Mouse (Mus musculus) heart, embryonic 15.5 days (tissue): Measurements from ENCODE around the gene Gm20708. TPM values are rescaled to one million over a fixed set of nuclear protein-coding genes. Genes with fewer than 3 reads are reported as not detected.

Experiments used
- ATAC-seq: fragments of 200-750 bp; cut with Nextera tagmentation; replicated peaks from 2 replicates; pipeline ENCODE4 v1.8.0; 2017; ENCODE audit warnings: low read depth, moderate TSS enrichment; ENCODE audit not compliant: insufficient number of reproducible peaks, insufficient read depth, low FRiP score
- H3K27ac ChIP-seq: fragments of 300-500 bp; sonication (generic); 2 replicates; pipeline ENCODE4 v1.5.1; 2015; ENCODE audit warnings: mild to moderate bottlenecking, inconsistent platforms
- H3K27me3 ChIP-seq: fragments of 300-500 bp; sonication (generic); 2 replicates; pipeline ENCODE4 v1.6.1; 2015; ENCODE audit warnings: inconsistent platforms
- H3K36me3 ChIP-seq: fragments of 300-500 bp; sonication (generic); 2 replicates; pipeline ENCODE4 v1.6.1; 2015; ENCODE audit warnings: mild to moderate bottlenecking, inconsistent platforms
- H3K4me1 ChIP-seq: fragments of 300-500 bp; sonication (generic); replicated peaks from 2 replicates; pipeline ENCODE4 v1.6.1; 2015; ENCODE audit warnings: inconsistent platforms
- H3K4me2 ChIP-seq: fragments of 300-500 bp; sonication (generic); 2 replicates; pipeline ENCODE4 v1.6.1; 2015; ENCODE audit warnings: inconsistent platforms, mild to moderate bottlenecking, moderate library complexity
- H3K4me3 ChIP-seq: fragments of 300-500 bp; sonication (generic); 2 replicates; pipeline ENCODE4 v1.5.1; 2015; ENCODE audit warnings: mild to moderate bottlenecking, inconsistent platforms
- H3K9ac ChIP-seq: fragments of 300-500 bp; sonication (generic); 2 replicates; pipeline ENCODE4 v1.6.1; 2015; ENCODE audit warnings: mild to moderate bottlenecking, inconsistent platforms
- H3K9me3 ChIP-seq: fragments of 300-500 bp; sonication (generic); replicated peaks from 2 replicates; pipeline ENCODE4 v1.6.1; 2016; ENCODE audit warnings: inconsistent platforms
- WGBS: fragments of 180-500 bp; shearing (Covaris S2); methylation state at CpG from one replicate; pipeline ENCODE4 v1.1.7; 2015; ENCODE audit warnings: mixed read lengths; 5-methylcytosine and 5-hydroxymethylcytosine counted together
- polyA plus RNA-seq: library from polyadenylated mRNA; unstranded; fragments of >200 nt; fragmentation: Nextera tagmentation; extraction: Ambion mirVana; gene quantifications from 2 replicates; pipeline ENCODE4 v1.2.1, GENCODE M21; 2015

Gene Gm20708
- polyA plus RNA-seq, result 0.97 and 1.5 TPM in 2 replicates

- Histone ChIP-seq H3K36me3 (peaks cover 25% of the 10 kb centered on the region), H3K27me3 (no peaks in the 10 kb centered on the region), H3K9me3 (no peaks in the 10 kb centered on the region), H3K9ac (peak within 1 kb of the TSS; percentile 79), H3K27ac (peak within 1 kb of the TSS; percentile 81), H3K4me3 (peak within 1 kb of the TSS; percentile 72), H3K4me1 (peaks cover 33% of the 10 kb centered on the region), H3K4me2 (peak within 1 kb of the TSS; percentile 98)
- ATAC-seq, result peak; percentile 81
- 0% methylated on average over 75 of the region's 75 CpGs for WGBS
Observed at GRCm38 (mm10) chr11:117809407-117810311, at the start of gene Gm20708, which contains the start of gene Syngr2. Gene Gm20708, plus strand, starts transcription at chr11:117809668. Gene Syngr2, plus strand, starts transcription at chr11:117809668.

- Histone ChIP-seq H3K4me3 (no peak overlapping the region), H3K27ac (no peak overlapping the region), H3K27me3 (no peaks in the 10 kb centered on the region), H3K4me1 (no peaks in the 10 kb centered on the region), H3K36me3 (peaks cover 80% of the 10 kb centered on the region), H3K9me3 (no peaks in the 10 kb centered on the region), H3K9ac (no peak overlapping the region), H3K4me2 (no peak overlapping the region)
- WGBS, result 83% methylated on average over 26 of the region's 26 CpGs
- ATAC-seq, result no peak; the same call in 1 of the 2 replicates
Observed at GRCm38 (mm10) chr11:117760374-117761119, 48.9 kb upstream of the Gm20708 start.

GRCm38 (mm10) chr11:117761801-117762200 is 47.7 kb upstream of the Gm20708 start:
- Histone ChIP-seq H3K9me3 (no peaks in the 10 kb centered on the region), H3K4me3 (no peak overlapping the region), H3K27ac (no peak overlapping the region; the same call in 1 of the 2 replicates), H3K36me3 (peaks cover 79% of the 10 kb centered on the region), H3K27me3 (no peaks in the 10 kb centered on the region), H3K4me1 (peaks cover 7% of the 10 kb centered on the region; the same call in 1 of the 2 replicates), H3K9ac (no peak overlapping the region), H3K4me2 (no peak overlapping the region)
- WGBS, result 90% methylated on average over 13 of the region's 13 CpGs
- no peak for ATAC-seq

GRCm38 (mm10) chr11:117762246-117762645 is 47.2 kb upstream of the Gm20708 start:
- WGBS, result 52% methylated on average over 12 of the region's 12 CpGs
- H3K27me3 ChIP-seq, result no peaks in the 10 kb centered on the region
- peaks cover 7% of the 10 kb centered on the region; the same call in 1 of the 2 replicates for H3K4me1 ChIP-seq

GRCm38 (mm10) chr11:117764319-117764718 is 45.1 kb upstream of the Gm20708 start:
- H3K36me3 ChIP-seq, result peaks cover 54% of the 10 kb centered on the region
- H3K9ac ChIP-seq, result no peak overlapping the region
- H3K4me1 ChIP-seq, result peaks cover 13% of the 10 kb centered on the region
- H3K9me3 ChIP-seq, result no peaks in the 10 kb centered on the region
- WGBS, result 79% methylated on average over 9 of the region's 9 CpGs
- H3K27ac ChIP-seq, result no peak overlapping the region
- H3K4me2 ChIP-seq, result no peak overlapping the region
- ATAC-seq, result no peak
- H3K27me3 ChIP-seq, result no peaks in the 10 kb centered on the region
- no peak overlapping the region for H3K4me3 ChIP-seq

More at GRCm38 (mm10) chr11:117762246-117762645, 47.2 kb upstream of the Gm20708 start:
- Histone ChIP-seq H3K9me3 (no peaks in the 10 kb centered on the region), H3K36me3 (peaks cover 74% of the 10 kb centered on the region), H3K9ac (no peak overlapping the region), H3K4me2 (no peak overlapping the region), H3K27ac (no peak overlapping the region; the same call in 1 of the 2 replicates), H3K4me3 (no peak overlapping the region)
- ATAC-seq, result no peak

- ATAC-seq, result 0 out of 2 replicates have a peak, but pooled peaks have one; percentile 5
- WGBS, result 92% methylated on average over 5 of the region's 5 CpGs
- peaks cover 19% of the 10 kb centered on the region for H3K4me1 ChIP-seq
Observed at GRCm38 (mm10) chr11:117765361-117765760, 44.1 kb upstream of the Gm20708 start.

GRCm38 (mm10) chr11:117766275-117766674 is 43.2 kb upstream of the Gm20708 start:
- peaks cover 19% of the 10 kb centered on the region for H3K4me1 ChIP-seq
- H3K27me3 ChIP-seq, result no peaks in the 10 kb centered on the region
- H3K36me3 ChIP-seq, result peaks cover 36% of the 10 kb centered on the region; the same call in 1 of the 2 replicates
- H3K27ac ChIP-seq, result no peak overlapping the region
- no peak overlapping the region for H3K4me2 ChIP-seq
- no peak overlapping the region for H3K4me3 ChIP-seq
- no peak overlapping the region for H3K9ac ChIP-seq
- ATAC-seq, result no peak
- 75% methylated on average over 3 of the region's 3 CpGs for WGBS
- no peaks in the 10 kb centered on the region for H3K9me3 ChIP-seq

More at GRCm38 (mm10) chr11:117765361-117765760, 44.1 kb upstream of the Gm20708 start:
- Histone ChIP-seq H3K36me3 (peaks cover 44% of the 10 kb centered on the region; the same call in 1 of the 2 replicates), H3K27ac (no peak overlapping the region), H3K9ac (no peak overlapping the region), H3K9me3 (no peaks in the 10 kb centered on the region), H3K27me3 (no peaks in the 10 kb centered on the region), H3K4me3 (no peak overlapping the region), H3K4me2 (no peak overlapping the region)

GRCm38 (mm10) chr11:117768725-117769682 is 40.5 kb upstream of the Gm20708 start:
- WGBS, result 67% methylated on average over 20 of the region's 20 CpGs
- no peak overlapping the region for H3K4me2 ChIP-seq
- peaks cover 39% of the 10 kb centered on the region for H3K36me3 ChIP-seq

GRCm38 (mm10) chr11:117769683-117770047 is 39.8 kb upstream of the Gm20708 start:
- ATAC-seq, result no peak
- H3K27me3 ChIP-seq, result no peaks in the 10 kb centered on the region
- 86% methylated on average over 7 of the region's 7 CpGs for WGBS
- peaks cover 19% of the 10 kb centered on the region for H3K4me1 ChIP-seq
- H3K9ac ChIP-seq, result no peak overlapping the region
- no peak overlapping the region for H3K4me2 ChIP-seq
- H3K4me3 ChIP-seq, result no peak overlapping the region
- H3K27ac ChIP-seq, result no peak overlapping the region; the same call in 1 of the 2 replicates
- H3K9me3 ChIP-seq, result no peaks in the 10 kb centered on the region
- peaks cover 33% of the 10 kb centered on the region for H3K36me3 ChIP-seq

More at GRCm38 (mm10) chr11:117768725-117769682, 40.5 kb upstream of the Gm20708 start:
- Histone ChIP-seq H3K4me1 (peaks cover 19% of the 10 kb centered on the region), H3K4me3 (no peak overlapping the region), H3K9me3 (no peaks in the 10 kb centered on the region), H3K9ac (no peak overlapping the region), H3K27me3 (no peaks in the 10 kb centered on the region), H3K27ac (no peak overlapping the region; the same call in 1 of the 2 replicates)
- no peak for ATAC-seq

- WGBS, result 85% methylated on average over 10 of the region's 10 CpGs
- ATAC-seq, result no peak
- H3K9me3 ChIP-seq, result no peaks in the 10 kb centered on the region
- no peaks in the 10 kb centered on the region for H3K27me3 ChIP-seq
- H3K4me2 ChIP-seq, result no peak overlapping the region
- H3K4me3 ChIP-seq, result no peak overlapping the region
- peaks cover 37% of the 10 kb centered on the region for H3K36me3 ChIP-seq
- H3K27ac ChIP-seq, result no peak overlapping the region
- peaks cover 19% of the 10 kb centered on the region for H3K4me1 ChIP-seq
- H3K9ac ChIP-seq, result no peak overlapping the region
Observed at GRCm38 (mm10) chr11:117770407-117770806, 39.1 kb upstream of the Gm20708 start.
